Mouse (Mus musculus): ENCODE measurements around the gene Atpif1.

DNA sequence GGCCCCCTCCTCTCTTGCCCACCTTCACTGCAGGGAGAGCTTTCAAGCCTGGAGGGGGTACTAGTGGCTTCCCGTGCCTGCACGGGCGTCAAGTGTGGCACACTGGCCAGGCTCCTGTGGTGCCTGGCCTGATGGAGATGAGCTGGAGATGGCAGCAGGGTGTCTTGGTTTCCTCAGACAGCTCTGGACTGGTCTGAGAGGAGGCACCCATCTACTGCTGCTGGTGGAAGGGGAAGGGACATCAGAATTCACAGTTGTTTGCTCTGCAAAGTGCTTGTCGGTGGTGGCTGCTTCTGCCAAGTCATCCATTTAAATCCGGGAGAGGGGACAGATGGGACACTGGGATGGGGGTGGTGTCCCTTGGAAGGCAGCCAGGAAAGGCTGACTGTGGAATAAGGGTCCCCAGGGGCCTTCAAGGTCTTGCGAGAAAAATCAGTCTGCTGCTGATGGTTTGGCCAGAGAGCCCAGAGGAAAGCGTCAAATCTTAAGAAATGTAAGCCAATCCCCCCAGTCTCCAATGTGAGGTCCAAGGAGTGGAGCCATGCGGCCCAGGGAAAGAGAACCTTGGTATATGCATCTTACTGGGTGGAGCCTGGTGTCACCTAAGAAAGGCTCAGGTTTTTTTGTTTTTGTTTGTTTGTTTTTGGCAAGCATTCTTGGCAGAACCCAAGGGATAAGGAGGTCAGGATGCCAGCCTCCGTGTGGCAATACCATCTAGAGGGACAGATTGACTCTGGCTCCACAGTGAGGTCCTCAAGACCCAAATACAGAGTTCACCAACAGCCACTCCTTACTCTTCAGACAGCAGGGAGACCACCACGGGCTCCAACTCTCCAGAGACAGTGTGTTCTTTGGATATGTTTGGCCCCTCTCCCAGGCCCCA, 41.0 kb downstream of the Atpif1 start:
- TF ChIP-seq GATA1 (IDR thresholded peaks at IDR 0.05; ENCODE audit: borderline replicate concordance, low read length) (no peak), FLI1 (IDR thresholded peaks at IDR 0.05; ENCODE audit: low read length) (no peak)

Data from megakaryocyte, embryonic 14.5 days (primary cell).